Mouse (Mus musculus) midbrain, embryonic 14.5 days (tissue): Measurements from ENCODE around the gene Wnt5b. TPM values are rescaled to one million over a fixed set of nuclear protein-coding genes. Genes with fewer than 3 reads are reported as not detected.

Experiments
- ATAC-seq: fragments of 200-750 bp; cut with Nextera tagmentation; 2 replicates; pipeline ENCODE4 v1.8.0; 2017; ENCODE audit warnings: moderate number of reproducible peaks, moderate library complexity; ENCODE audit not compliant: low FRiP score, low TSS enrichment
- DNase-seq: peaks from one replicate; pipeline ENCODE4 v3.0.0-alpha.2; 2015
- H3K27ac ChIP-seq: fragments of 300-500 bp; sonication (generic); replicated peaks from 2 replicates; pipeline ENCODE4 v1.5.1; 2014; ENCODE audit warnings: mild to moderate bottlenecking, low read depth, low read length, moderate library complexity
- H3K27me3 ChIP-seq: fragments of 300-500 bp; sonication (generic); 2 replicates; pipeline ENCODE4 v1.6.1; 2014; ENCODE audit warnings: low read length, control low read depth, mixed read lengths; ENCODE audit not compliant: control insufficient read depth, insufficient read depth
- H3K36me3 ChIP-seq: fragments of 300-500 bp; sonication (generic); 2 replicates; pipeline ENCODE4 v1.6.1; 2014; ENCODE audit warnings: low read length, control low read depth; ENCODE audit not compliant: control insufficient read depth, insufficient read depth
- H3K4me1 ChIP-seq: fragments of 300-500 bp; sonication (generic); 2 replicates; pipeline ENCODE4 v1.6.1; 2014; ENCODE audit warnings: mild to moderate bottlenecking, antibody characterized with exemption, low read length, control low read depth; ENCODE audit not compliant: control insufficient read depth, insufficient read depth
- H3K4me2 ChIP-seq: fragments of 300-500 bp; sonication (generic); 2 replicates; pipeline ENCODE4 v1.6.1; 2014; ENCODE audit warnings: mild to moderate bottlenecking, low read length, moderate library complexity
- H3K4me3 ChIP-seq: fragments of 300-500 bp; sonication (generic); replicated peaks from 2 replicates; pipeline ENCODE4 v1.5.1; 2014; ENCODE audit warnings: low read depth, low read length
- H3K9ac ChIP-seq: fragments of 300-500 bp; sonication (generic); replicated peaks from 2 replicates; pipeline ENCODE4 v1.6.1; 2014; ENCODE audit warnings: mild to moderate bottlenecking, low read length, moderate library complexity
- H3K9me3 ChIP-seq: fragments of 300-500 bp; sonication (generic); 2 replicates; pipeline ENCODE4 v1.6.1; 2016; ENCODE audit warnings: low read length, control low read depth, mixed read lengths; ENCODE audit not compliant: control insufficient read depth
- WGBS: fragments of 180-500 bp; shearing (Covaris S2); extraction: QIAGEN DNeasy Blood & Tissue Kit; methylation state at CpG from one replicate; pipeline ENCODE4 v1.1.7; 2014; 5-methylcytosine and 5-hydroxymethylcytosine counted together
- polyA plus RNA-seq: library from polyadenylated mRNA; unstranded; fragments of >200 nt; fragmentation: Nextera tagmentation; extraction: Ambion mirVana; gene quantifications from 2 replicates; pipeline ENCODE4 v1.2.1, GENCODE M21; 2014

The Wnt5b gene
- polyA plus RNA-seq, 1 experiment from 2014 or later, result 3.0 TPM

- DNase-seq, result peak; percentile 97
Observed at GRCm38 (mm10) chr6:119478560-119479342, 65.4 kb downstream of the Wnt5b start.

GRCm38 (mm10) chr6:119477686-119478310 is 66.3 kb downstream of the Wnt5b start:
- Histone ChIP-seq H3K27me3 (no peaks in the 10 kb centered on the region), H3K36me3 (peaks cover 8% of the 10 kb centered on the region; the same call in 1 of the 2 replicates), H3K9ac (no peak overlapping the region), H3K9me3 (no peaks in the 10 kb centered on the region), H3K4me2 (no peak overlapping the region), H3K27ac (no peak overlapping the region), H3K4me1 (peaks cover 14% of the 10 kb centered on the region), H3K4me3 (0 out of 2 replicates have a peak overlapping the region, but pooled peaks have one; percentile 7)
- no peak for DNase-seq
- no peak for ATAC-seq
- 62% methylated on average over 13 of the region's 13 CpGs for WGBS

More at GRCm38 (mm10) chr6:119478560-119479342, 65.4 kb downstream of the Wnt5b start:
- Histone ChIP-seq H3K27me3 (no peaks in the 10 kb centered on the region), H3K4me2 (peak overlapping the region; percentile 100), H3K36me3 (peaks cover 15% of the 10 kb centered on the region), H3K4me3 (peak overlapping the region; percentile 91), H3K9me3 (no peaks in the 10 kb centered on the region), H3K27ac (peak overlapping the region; percentile 100), H3K9ac (peak overlapping the region; percentile 89), H3K4me1 (peaks cover 23% of the 10 kb centered on the region)
- peak; percentile 94 for ATAC-seq
- WGBS, result 2% methylated on average over 48 of the region's 49 CpGs

GRCm38 (mm10) chr6:119475988-119476387 is 68.2 kb downstream of the Wnt5b start:
- Histone ChIP-seq H3K9me3 (no peaks in the 10 kb centered on the region), H3K27me3 (no peaks in the 10 kb centered on the region), H3K4me1 (peaks cover 10% of the 10 kb centered on the region; the same call in 1 of the 2 replicates), H3K9ac (no peak overlapping the region), H3K4me2 (no peak overlapping the region), H3K36me3 (peaks cover 7% of the 10 kb centered on the region; the same call in 1 of the 2 replicates), H3K4me3 (no peak overlapping the region), H3K27ac (no peak overlapping the region)
- DNase-seq (no peak), ATAC-seq (no peak)
- WGBS, result 92% methylated on average over 6 of the region's 6 CpGs

DNA sequence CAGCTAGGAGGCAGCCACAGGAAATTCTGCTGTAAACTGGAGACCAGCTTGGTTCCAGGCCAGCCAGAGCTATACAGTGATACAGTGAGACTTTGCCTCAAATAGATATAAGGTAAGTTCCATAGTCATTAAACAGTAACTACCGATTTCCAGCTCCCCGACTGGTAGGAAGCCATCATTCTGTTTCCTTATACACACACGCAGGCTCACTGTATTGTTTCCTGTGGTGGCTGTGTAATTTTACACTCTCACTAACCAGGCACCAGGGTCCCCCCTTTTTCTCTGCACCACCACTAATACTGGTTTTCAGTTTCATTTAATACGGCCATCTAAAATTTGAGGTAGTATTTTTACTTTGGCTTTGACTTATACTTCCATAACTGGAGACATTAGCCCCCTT is 70.2 kb downstream of the Wnt5b start:
- WGBS, result 92% methylated on average over 4 of the region's 4 CpGs
- no peak for ATAC-seq
- no peak overlapping the region for H3K4me3 ChIP-seq
- H3K27me3 ChIP-seq, result no peaks in the 10 kb centered on the region
- H3K4me2 ChIP-seq, result no peak overlapping the region
- no peak for DNase-seq
- no peak overlapping the region for H3K9ac ChIP-seq
- no peaks in the 10 kb centered on the region for H3K9me3 ChIP-seq
- peaks cover 10% of the 10 kb centered on the region; the same call in 1 of the 2 replicates for H3K4me1 ChIP-seq
- no peaks in the 10 kb centered on the region for H3K36me3 ChIP-seq
- no peak overlapping the region for H3K27ac ChIP-seq

- Histone ChIP-seq H3K9ac (no peak overlapping the region), H3K4me1 (peaks cover 6% of the 10 kb centered on the region; the same call in 1 of the 2 replicates), H3K4me2 (no peak overlapping the region), H3K9me3 (no peaks in the 10 kb centered on the region), H3K27me3 (no peaks in the 10 kb centered on the region), H3K4me3 (no peak overlapping the region), H3K36me3 (no peaks in the 10 kb centered on the region), H3K27ac (no peak overlapping the region)
- DNase-seq (no peak), ATAC-seq (no peak)
- WGBS, result 83% methylated on average over 7 of the region's 7 CpGs
Observed at GRCm38 (mm10) chr6:119473446-119473845, 70.7 kb downstream of the Wnt5b start.

- ATAC-seq, result no peak
- H3K4me2 ChIP-seq, result no peak overlapping the region
- no peaks in the 10 kb centered on the region for H3K4me1 ChIP-seq
- H3K27me3 ChIP-seq, result no peaks in the 10 kb centered on the region
- H3K9me3 ChIP-seq, result no peaks in the 10 kb centered on the region
- WGBS, result 85% methylated on average over 3 of the region's 3 CpGs
- no peak overlapping the region for H3K27ac ChIP-seq
- H3K9ac ChIP-seq, result no peak overlapping the region
- DNase-seq, result no peak
- no peaks in the 10 kb centered on the region for H3K36me3 ChIP-seq
- H3K4me3 ChIP-seq, result no peak overlapping the region
Observed at GRCm38 (mm10) chr6:119472705-119473104, 71.4 kb downstream of the Wnt5b start.

GRCm38 (mm10) chr6:119472135-119472534 is 72.0 kb downstream of the Wnt5b start:
- Histone ChIP-seq H3K36me3 (no peaks in the 10 kb centered on the region), H3K9me3 (no peaks in the 10 kb centered on the region), H3K4me3 (no peak overlapping the region), H3K4me2 (no peak overlapping the region), H3K4me1 (no peaks in the 10 kb centered on the region), H3K27ac (no peak overlapping the region), H3K9ac (no peak overlapping the region), H3K27me3 (no peaks in the 10 kb centered on the region)
- WGBS, result 26% methylated on average over 5 of the region's 5 CpGs
- ATAC-seq, result no peak
- DNase-seq, result peak; percentile 77

DNA sequence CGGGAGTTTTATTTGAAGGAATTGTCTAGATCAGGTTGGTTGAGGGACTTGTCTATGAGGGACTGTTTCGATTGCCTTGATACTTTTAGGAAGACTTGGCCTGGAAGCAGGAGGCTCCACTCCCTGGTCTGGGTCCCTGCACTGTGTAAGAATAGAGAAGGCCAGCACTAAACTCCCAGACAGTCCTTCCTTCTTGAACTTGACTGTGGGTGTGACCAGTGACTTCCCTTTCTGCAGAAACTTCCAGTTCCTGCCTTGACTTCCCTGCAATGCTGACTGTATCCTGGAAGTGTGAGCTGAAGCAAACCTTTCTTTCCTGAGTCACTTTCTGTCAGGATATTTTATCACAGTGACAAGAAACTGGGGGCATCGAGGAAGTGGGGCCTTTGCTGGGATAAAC is 73.4 kb downstream of the Wnt5b start:
- Histone ChIP-seq H3K27ac (no peak overlapping the region), H3K9me3 (no peaks in the 10 kb centered on the region), H3K36me3 (no peaks in the 10 kb centered on the region), H3K9ac (no peak overlapping the region), H3K4me3 (no peak overlapping the region), H3K4me2 (no peak overlapping the region), H3K4me1 (no peaks in the 10 kb centered on the region), H3K27me3 (no peaks in the 10 kb centered on the region)
- 90% methylated on average over 3 of the region's 3 CpGs for WGBS
- ATAC-seq (no peak), DNase-seq (no peak)

GRCm38 (mm10) chr6:119467785-119468059 is 76.4 kb downstream of the Wnt5b start:
- no peak for ATAC-seq
- 89% methylated on average over 2 of the region's 2 CpGs for whole genome bisulfite sequencing

More at GRCm38 (mm10) chr6:119467785-119468059, 76.4 kb downstream of the Wnt5b start:
- H3K9me3 ChIP-seq, result no peaks in the 10 kb centered on the region
- H3K9ac ChIP-seq, result no peak overlapping the region
- H3K4me1 ChIP-seq, result no peaks in the 10 kb centered on the region
- H3K27ac ChIP-seq, result no peak overlapping the region
- no peaks in the 10 kb centered on the region for H3K27me3 ChIP-seq
- DNase-seq, result no peak
- no peak overlapping the region for H3K4me3 ChIP-seq
- H3K36me3 ChIP-seq, result no peaks in the 10 kb centered on the region
- no peak overlapping the region for H3K4me2 ChIP-seq
